Mouse (Mus musculus) E14TG2a.4 (cell line): ENCODE results near the gene Trp53rkb.

ENCODE experiments used
- H3K27me3 ChIP-seq: 2 replicates; pipeline ENCODE4 v1.6.1; 2014; ENCODE audit warnings: low read length, control low read depth; ENCODE audit not compliant: insufficient read depth
- H3K36me3 ChIP-seq: 2 replicates; pipeline ENCODE4 v1.6.1; 2014; ENCODE audit warnings: low read length, control low read depth; ENCODE audit not compliant: insufficient read depth
- H3K4me1 ChIP-seq: replicated peaks from 2 replicates; pipeline ENCODE4 v1.6.1; 2014; ENCODE audit warnings: low read depth, low read length, control low read depth
- H3K4me3 ChIP-seq: replicated peaks from 2 replicates; pipeline ENCODE4 v1.5.1; 2014; ENCODE audit warnings: mild to moderate bottlenecking, low read length
- H3K9me3 ChIP-seq: 2 replicates; pipeline ENCODE4 v1.6.1; 2014; ENCODE audit warnings: low read length, control low read depth
- CTCF ChIP-seq: conservative IDR thresholded peaks from 2 replicates; pipeline ENCODE4 v1.5.1; 2014; ENCODE audit warnings: low read length
- NANOG ChIP-seq: IDR thresholded peaks from 2 replicates; pipeline ENCODE4 v1.6.1; 2014; ENCODE audit warnings: borderline replicate concordance, low read length, mixed read lengths
- POU5F1 ChIP-seq: IDR thresholded peaks from 2 replicates; pipeline ENCODE4 v1.6.1; 2014; ENCODE audit warnings: low read length, borderline replicate concordance

Trp53rkb gene

DNA sequence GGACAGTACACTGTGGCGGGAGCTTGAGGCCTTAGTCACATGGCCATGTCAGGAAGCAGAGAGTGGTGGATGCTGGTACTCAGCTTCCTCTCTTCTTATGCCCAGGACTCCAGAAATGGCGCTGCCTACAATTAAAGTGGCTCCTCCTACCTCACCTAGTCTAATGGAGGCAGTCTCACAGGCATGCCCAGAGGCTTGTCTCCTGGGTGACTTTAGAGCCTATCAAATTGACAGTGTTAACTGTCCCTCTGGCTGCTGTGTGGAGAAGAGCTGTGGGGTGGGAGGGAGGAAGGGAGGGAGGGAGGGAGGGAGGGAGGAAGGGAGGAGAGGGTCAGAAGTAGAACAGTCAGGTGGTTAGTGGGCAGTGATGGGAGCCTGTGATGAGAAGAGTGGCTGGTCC is 28.5 kb downstream of the Trp53rkb start:
- Histone ChIP-seq H3K4me1 (peaks cover 54% of the 10 kb centered on the region), H3K4me3 (no peak overlapping the region), H3K9me3 (no peaks in the 10 kb centered on the region), H3K36me3 (peaks cover 6% of the 10 kb centered on the region), H3K27me3 (no peaks in the 10 kb centered on the region)
- TF ChIP-seq CTCF (no peak), POU5F1 (no peak), NANOG (no peak)

DNA sequence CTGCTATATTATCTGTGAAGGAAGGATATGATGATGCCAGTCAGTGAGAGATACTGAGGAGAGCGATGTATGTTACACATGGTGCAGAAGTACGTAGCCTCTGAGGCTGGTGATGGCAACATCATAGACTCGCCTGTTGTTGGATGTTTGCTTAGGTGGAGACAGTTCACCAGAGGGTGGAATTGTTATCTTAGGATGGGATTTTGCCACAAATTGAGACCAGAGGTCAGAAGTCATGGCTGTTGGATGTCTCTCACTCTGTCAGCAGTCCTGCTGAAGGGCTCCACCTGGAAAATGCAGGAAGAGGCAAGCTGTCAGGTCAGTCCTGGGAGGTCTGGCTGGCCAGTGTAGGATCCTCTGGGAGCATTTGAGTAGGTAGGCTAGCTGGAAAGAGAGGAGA is 29.1 kb downstream of the Trp53rkb start:
- Histone ChIP-seq H3K36me3 (peaks cover 10% of the 10 kb centered on the region), H3K4me3 (no peak overlapping the region), H3K9me3 (no peaks in the 10 kb centered on the region), H3K27me3 (no peaks in the 10 kb centered on the region), H3K4me1 (peaks cover 54% of the 10 kb centered on the region)
- TF ChIP-seq CTCF (no peak), NANOG (no peak), POU5F1 (no peak)

DNA sequence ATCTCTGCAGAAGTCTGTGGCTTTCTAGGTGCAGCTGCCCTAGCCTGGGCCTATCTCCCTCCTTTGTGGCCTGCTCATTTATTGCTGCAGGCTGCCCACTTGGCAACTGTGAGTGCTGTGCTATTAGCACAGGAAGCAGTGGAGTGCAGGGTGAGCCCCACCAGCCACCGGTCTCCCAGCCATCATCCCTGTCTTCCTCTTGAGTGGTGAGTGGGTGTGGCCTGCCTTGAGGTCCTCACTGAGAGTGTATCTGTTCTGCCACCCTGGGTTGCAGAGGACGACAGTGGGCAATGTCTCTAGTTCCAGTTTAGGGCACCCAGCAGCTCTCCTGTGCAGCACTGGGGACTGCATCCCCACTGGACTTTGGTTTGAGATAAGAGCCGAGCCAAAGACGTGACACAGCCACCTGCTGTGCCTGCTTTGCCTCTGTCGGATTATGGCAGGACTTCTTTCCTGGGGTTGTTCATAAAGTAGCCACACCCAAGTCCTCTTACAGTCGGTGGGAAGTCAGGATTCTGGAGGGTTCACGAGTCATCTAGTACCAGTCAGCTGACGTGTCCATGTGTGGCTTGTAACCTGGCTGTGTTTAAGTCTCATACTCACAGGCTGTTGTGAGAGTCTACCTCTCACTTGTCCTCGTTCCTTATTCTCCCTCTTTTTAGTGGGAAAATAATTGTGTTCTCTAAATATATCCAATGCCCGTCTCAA is 29.9 kb downstream of the Trp53rkb start:
- no peak overlapping the region for H3K4me3 ChIP-seq
- TF ChIP-seq CTCF (no peak), NANOG (no peak), POU5F1 (no peak)
- peaks cover 54% of the 10 kb centered on the region for H3K4me1 ChIP-seq
- H3K9me3 ChIP-seq = no peaks in the 10 kb centered on the region
- H3K27me3 ChIP-seq = no peaks in the 10 kb centered on the region
- H3K36me3 ChIP-seq = peaks cover 19% of the 10 kb centered on the region

DNA sequence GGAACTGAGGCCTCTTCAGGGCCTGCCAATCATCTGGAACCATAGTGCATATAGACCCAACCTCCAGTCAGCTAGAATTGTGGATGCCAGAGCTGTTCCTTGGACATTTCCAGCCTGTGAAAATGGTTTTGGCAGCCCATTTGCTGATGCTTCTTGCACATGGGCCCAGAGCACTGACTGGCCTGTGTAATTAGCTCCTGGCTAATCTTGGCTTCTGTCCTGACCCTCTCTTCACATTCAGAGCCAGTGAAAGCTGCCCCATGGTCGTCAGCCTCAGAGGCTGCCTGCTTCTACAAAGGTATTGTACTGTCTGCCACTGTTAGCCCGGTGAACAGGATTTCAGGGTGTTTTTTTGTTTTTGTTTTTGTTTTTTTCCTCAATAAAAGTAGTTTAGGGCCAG is 30.6 kb downstream of the Trp53rkb start:
- TF ChIP-seq NANOG (no peak), POU5F1 (no peak), CTCF (no peak)
- Histone ChIP-seq H3K4me1 (peaks cover 51% of the 10 kb centered on the region), H3K27me3 (no peaks in the 10 kb centered on the region), H3K4me3 (no peak overlapping the region), H3K36me3 (peaks cover 25% of the 10 kb centered on the region), H3K9me3 (no peaks in the 10 kb centered on the region)

DNA sequence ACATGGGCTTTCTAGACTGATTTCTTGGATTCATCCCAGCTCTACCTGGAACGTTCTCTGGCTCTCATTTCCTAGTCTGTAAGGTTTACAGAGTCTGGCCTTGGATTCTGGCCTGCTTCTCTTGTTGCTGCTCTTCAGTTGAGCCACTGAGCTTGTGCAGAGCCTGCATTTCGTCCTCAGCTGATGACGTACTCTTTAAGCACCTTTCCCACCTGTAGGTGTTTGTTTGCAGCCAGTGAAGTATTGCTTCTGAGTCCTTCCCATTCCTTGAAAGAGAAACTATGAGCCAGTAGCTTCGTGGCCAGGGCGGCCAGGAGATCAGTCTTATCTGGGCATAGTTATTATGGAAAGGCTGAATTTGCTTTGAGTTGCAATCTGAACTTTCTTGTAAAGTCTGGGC is 32.1 kb downstream of the Trp53rkb start:
- Histone ChIP-seq H3K4me1 (peaks cover 36% of the 10 kb centered on the region), H3K9me3 (no peaks in the 10 kb centered on the region), H3K4me3 (no peak overlapping the region), H3K27me3 (no peaks in the 10 kb centered on the region), H3K36me3 (peaks cover 39% of the 10 kb centered on the region)
- no peak for TF ChIP-seq CTCF
- TF ChIP-seq NANOG = no peak
- no peak for TF ChIP-seq POU5F1

DNA sequence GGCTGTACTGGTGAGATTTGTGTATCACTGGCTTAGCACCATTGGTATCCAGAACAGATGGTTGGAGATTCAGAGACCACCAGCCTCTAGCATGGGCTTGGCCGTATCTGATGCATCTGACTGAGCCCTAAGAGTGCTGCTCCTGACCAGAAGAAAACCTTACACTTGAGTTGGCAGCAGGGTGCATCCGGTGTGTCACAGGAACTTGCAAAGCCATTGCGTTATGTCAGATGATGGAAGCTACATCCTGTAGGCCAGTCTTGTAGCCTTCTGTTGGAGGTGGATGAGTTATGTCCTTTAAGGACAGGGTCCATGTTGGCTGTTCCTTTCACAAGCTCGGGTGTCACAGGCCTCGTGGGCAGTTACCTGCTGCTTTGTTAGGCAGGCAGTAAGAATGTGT is 32.7 kb downstream of the Trp53rkb start:
- peaks cover 30% of the 10 kb centered on the region for H3K4me1 ChIP-seq
- no peaks in the 10 kb centered on the region for H3K9me3 ChIP-seq
- H3K27me3 ChIP-seq = no peaks in the 10 kb centered on the region
- peaks cover 45% of the 10 kb centered on the region for H3K36me3 ChIP-seq
- no peak for TF ChIP-seq POU5F1
- TF ChIP-seq NANOG = no peak
- no peak for TF ChIP-seq CTCF
- no peak overlapping the region for H3K4me3 ChIP-seq

DNA sequence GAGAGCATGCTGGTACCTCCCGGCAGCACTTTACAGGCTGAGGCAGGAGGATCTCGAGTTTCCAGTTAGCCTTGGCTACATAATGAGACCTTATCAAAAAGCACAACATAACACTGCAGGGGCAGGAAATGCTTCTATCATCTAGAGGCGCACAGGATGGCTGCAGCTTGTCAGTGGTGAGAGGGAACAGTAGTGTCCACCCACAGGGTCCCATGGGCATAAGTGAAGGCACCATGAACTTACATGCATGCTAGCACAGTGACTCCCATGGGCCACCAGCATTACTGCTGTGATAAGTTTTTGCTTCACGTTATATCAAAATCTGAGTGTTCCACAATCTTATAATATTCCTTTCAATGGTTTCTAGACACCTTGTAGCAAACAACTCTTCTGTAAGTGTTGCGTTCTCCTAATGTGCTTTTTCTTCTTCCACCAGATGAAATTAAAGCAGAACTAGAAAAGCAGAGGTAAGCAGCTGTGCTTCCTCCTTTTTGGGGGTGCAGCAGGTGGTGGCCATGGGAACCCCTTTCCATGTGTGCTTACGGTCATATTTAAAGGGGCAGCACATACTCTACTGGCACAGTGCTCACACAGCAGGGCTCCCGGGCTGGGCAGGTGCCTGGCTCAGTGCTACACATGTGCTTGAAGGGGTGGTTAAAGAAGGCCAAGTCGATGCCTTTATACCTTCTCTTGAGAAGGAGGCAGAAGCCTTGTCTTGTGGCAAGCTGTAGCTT is 34.3 kb downstream of the Trp53rkb start:
- Histone ChIP-seq H3K27me3 (no peaks in the 10 kb centered on the region), H3K4me1 (peaks cover 14% of the 10 kb centered on the region), H3K9me3 (no peaks in the 10 kb centered on the region), H3K36me3 (peaks cover 49% of the 10 kb centered on the region), H3K4me3 (no peak overlapping the region)
- no peak for TF ChIP-seq NANOG
- TF ChIP-seq POU5F1 = no peak
- TF ChIP-seq CTCF = no peak

DNA sequence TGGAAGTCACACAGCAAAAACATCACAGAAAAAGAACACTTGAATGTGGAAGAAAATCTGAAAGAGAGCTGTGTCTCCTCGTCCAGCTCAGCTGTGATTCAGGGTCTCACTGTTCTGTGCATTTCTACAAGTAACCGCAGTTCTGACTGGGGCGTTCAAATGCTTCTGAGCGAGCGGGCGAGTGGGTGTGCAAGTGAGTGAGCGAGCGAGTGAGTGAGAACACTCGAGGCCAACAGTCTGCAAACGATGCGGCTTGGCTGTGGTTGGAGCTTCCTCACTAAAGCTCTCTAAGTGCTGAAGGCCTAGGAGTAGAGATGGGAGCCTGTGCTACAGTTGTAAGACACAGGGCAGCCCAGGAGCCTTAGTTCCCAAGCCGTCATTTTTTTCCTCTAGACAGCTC is 36.0 kb downstream of the Trp53rkb start:
- no peaks in the 10 kb centered on the region for H3K4me1 ChIP-seq
- no peaks in the 10 kb centered on the region for H3K27me3 ChIP-seq
- TF ChIP-seq NANOG (no peak), CTCF (no peak), POU5F1 (no peak)
- H3K4me3 ChIP-seq = no peak overlapping the region
- peaks cover 51% of the 10 kb centered on the region for H3K36me3 ChIP-seq
- no peaks in the 10 kb centered on the region for H3K9me3 ChIP-seq

DNA sequence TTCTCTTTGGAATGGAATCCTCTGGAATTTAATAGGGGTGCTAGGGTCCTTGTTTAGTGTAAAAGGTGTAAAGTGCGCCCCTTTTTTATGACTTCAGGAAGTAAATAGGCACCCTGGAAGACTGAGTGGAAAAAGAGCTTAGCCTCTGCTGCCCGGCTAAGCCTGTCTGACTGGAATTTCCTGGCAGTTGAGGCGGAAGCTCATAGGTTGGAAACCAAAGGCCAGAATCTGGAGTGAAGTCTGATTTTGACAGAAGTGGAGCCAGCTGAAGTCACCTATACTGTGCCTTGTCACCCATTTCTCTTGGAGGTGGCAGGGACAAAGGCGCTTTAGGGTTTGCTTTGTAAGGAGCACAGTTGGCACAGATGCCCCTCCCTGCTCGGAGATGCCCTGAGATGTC is 38.0 kb downstream of the Trp53rkb start:
- Histone ChIP-seq H3K27me3 (no peaks in the 10 kb centered on the region), H3K36me3 (peaks cover 67% of the 10 kb centered on the region), H3K9me3 (no peaks in the 10 kb centered on the region), H3K4me3 (no peak overlapping the region), H3K4me1 (0 out of 2 replicates have a peak, but pooled peaks cover 3% of the 10 kb centered on the region)
- TF ChIP-seq CTCF (no peak), NANOG (no peak), POU5F1 (no peak)
